Comparison of ENCODE assay signal across 14 mouse cellular contexts in genomic region chr7:78623686-78624085, GRCm38 (mm10).
A peak's percentile ranks its signal among the peaks of the same experiment; 100 is the strongest.
DNase-seq lines count a peak whose midpoint lies in the region; ATAC-seq and TF ChIP-seq lines count a peak whose summit lies in the region.
"Had no signal": no experiment of that assay in that cellular context is flagged by ENCODE, and none has a peak within 500 bp of the region (broad histone marks: within the 10 kb centered on the region; RNA-seq: fewer than 3 reads in every experiment).

No protein-coding gene starts in this region.

- no peak overlapping the region for H3K4me2 ChIP-seq in lung, embryonic 14.5 days
- H3K4me2 ChIP-seq: hindbrain, embryonic 13.5 days; intestine, embryonic 15.5 days; midbrain, embryonic 12.5 days; neural tube, embryonic 13.5 days had no signal

- H3K4me3 ChIP-seq in lung, embryonic 14.5 days (ENCODE audit: low read depth, low read length) = no peak overlapping the region
- H3K4me3 ChIP-seq in lung, adult 2 months (replicated peaks; ENCODE audit: extremely low read depth, low read depth, low read length) = no peak overlapping the region
- H3K4me3 ChIP-seq in gastrocnemius, adult 2 months = no peak overlapping the region
- H3K4me3 ChIP-seq: hindbrain, embryonic 13.5 days; intestine, embryonic 15.5 days; midbrain, embryonic 12.5 days; neural tube, embryonic 13.5 days had no signal

- peak; percentile 38; the same call in 1 of the 2 replicates for ATAC-seq in frontal cortex, adult (ENCODE audit: low TSS enrichment)
- no peak for ATAC-seq in lung, embryonic 14.5 days (ENCODE audit: insufficient read depth)
- no peak for ATAC-seq in CD4-positive, CD25-positive, alpha-beta regulatory T cell, adult 4 months
- ATAC-seq: intestine, embryonic 15.5 days had no signal

- TF ChIP-seq POLR2A in lung, adult 2 months (IDR thresholded peaks at IDR 0.05; ENCODE audit: borderline replicate concordance, extremely low read depth, low read depth, low read length) = no peak

- H3K36me3 ChIP-seq in lung, embryonic 14.5 days (ENCODE audit: insufficient read depth) = no peaks in the 10 kb centered on the region
- H3K36me3 ChIP-seq: hindbrain, embryonic 13.5 days; intestine, embryonic 15.5 days; midbrain, embryonic 12.5 days; neural tube, embryonic 13.5 days had no signal

- no peak for TF ChIP-seq CTCF in lung, embryonic 14.5 days (IDR thresholded peaks at IDR 0.05; ENCODE audit: low read depth)
- TF ChIP-seq CTCF in lung, adult 2 months (IDR thresholded peaks at IDR 0.05; ENCODE audit: insufficient read depth, low read length) = no peak
- TF ChIP-seq CTCF in gastrocnemius, adult 2 months (IDR thresholded peaks at IDR 0.05) = no peak

- 59% methylated on average over 4 of the region's 4 CpGs for WGBS in lung, embryonic 14.5 days
- WGBS in lung, adult 2 months = 54% methylated on average over 4 of the region's 4 CpGs

- DNase-seq in frontal cortex, adult 2 months (ENCODE audit: extremely low spot score in 1 of 2, low spot score in 1 of 2) = no peak
- peak; percentile 42 for DNase-seq in lung, embryonic 14.5 days
- DNase-seq in lung, adult 2 months = no peak
- peak; percentile 48 for DNase-seq in MN1 (ENCODE audit: low spot score)
- peak; percentile 39 for DNase-seq in gastrocnemius, adult 2 months
- no peak for DNase-seq in layer of hippocampus, postnatal 25 days (ENCODE audit: extremely low spot score in 1 of 2, low spot score in 1 of 2)
- DNase-seq: cerebellum, adult 9-10 months; thymus, adult 18-20 months had no signal

- no peak overlapping the region for H3K9ac ChIP-seq in lung, embryonic 14.5 days
- H3K9ac ChIP-seq: hindbrain, embryonic 13.5 days; intestine, embryonic 15.5 days; midbrain, embryonic 12.5 days; neural tube, embryonic 13.5 days had no signal

- no peaks in the 10 kb centered on the region for H3K27me3 ChIP-seq in lung, embryonic 14.5 days (ENCODE audit: insufficient read depth, low read length)
- H3K27me3 ChIP-seq: hindbrain, embryonic 13.5 days; intestine, embryonic 15.5 days; neural tube, embryonic 13.5 days had no signal

- no peak overlapping the region for H3K27ac ChIP-seq in lung, embryonic 14.5 days (ENCODE audit: low read depth)
- no peak overlapping the region for H3K27ac ChIP-seq in gastrocnemius, adult 2 months
- H3K27ac ChIP-seq: hindbrain, embryonic 13.5 days; intestine, embryonic 15.5 days; midbrain, embryonic 12.5 days; neural tube, embryonic 13.5 days had no signal

- intact Hi-C loops in gastrocnemius, adult 2 months (cut with DNase I) = no loop called here

- no peaks in the 10 kb centered on the region for H3K4me1 ChIP-seq in lung, embryonic 14.5 days (ENCODE audit: insufficient read depth)
- H3K4me1 ChIP-seq in lung, adult 2 months (ENCODE audit: control insufficient read depth, insufficient read depth, low read length) = no peaks in the 10 kb centered on the region
- H3K4me1 ChIP-seq: intestine, embryonic 15.5 days had no signal

- H3K9me3 ChIP-seq in lung, embryonic 14.5 days (ENCODE audit: low read depth, low read length) = no peaks in the 10 kb centered on the region
- H3K9me3 ChIP-seq: hindbrain, embryonic 13.5 days; intestine, embryonic 15.5 days; midbrain, embryonic 12.5 days; neural tube, embryonic 13.5 days had no signal

Comparison
In these comparisons a context has a peak if more than half of its experiments do, and no peak if none do; other contexts are left out.
1. DNase-seq: peak in lung, embryonic 14.5 days (single experiment), MN1 (single experiment) and gastrocnemius, adult 2 months (single experiment); none in frontal cortex, adult 2 months (0 of 2), lung, adult 2 months (single experiment) and layer of hippocampus, postnatal 25 days (0 of 2).